Mouse (Mus musculus) cerebellum, adult 2 months (tissue): Measurements from ENCODE around the gene Slc23a2. TPM values are rescaled to one million over a fixed set of nuclear protein-coding genes. Genes with fewer than 3 reads are reported as not detected.

Experiments used
- DNase-seq, 2 experiments: peaks; one replicate each; pipeline ENCODE4 v3.0.0; 2021
- H3K27ac ChIP-seq: fragments of 200-500 bp; 2 replicates; pipeline ENCODE4 v1.5.1; 2012; ENCODE audit warnings: low read length, control low read depth, inconsistent platforms; ENCODE audit not compliant: insufficient read depth
- H3K27me3 ChIP-seq: fragments of 200-500 bp; 2 replicates; pipeline ENCODE4 v1.6.1; 2012; ENCODE audit warnings: inconsistent platforms, mild to moderate bottlenecking, low read length, moderate library complexity; ENCODE audit not compliant: control insufficient read depth, insufficient read depth
- H3K4me1 ChIP-seq: fragments of 200-500 bp; 2 replicates; pipeline ENCODE4 v1.6.1; 2011; ENCODE audit warnings: low read length; ENCODE audit not compliant: control insufficient read depth, insufficient read depth
- H3K4me3 ChIP-seq: fragments of 200-500 bp; replicated peaks from 2 replicates; pipeline ENCODE3; 2011; ENCODE audit warnings: mild to moderate bottlenecking, low read depth, low read length, control low read depth; ENCODE audit not compliant: insufficient read depth
- CTCF ChIP-seq: fragments of 200-500 bp; IDR thresholded peaks from 2 replicates; pipeline ENCODE4 v1.5.1; 2011; ENCODE audit warnings: low read depth, mild to moderate bottlenecking, control low read depth, low read length, moderate library complexity, borderline replicate concordance; ENCODE audit not compliant: insufficient read depth
- POLR2A ChIP-seq: fragments of 200-500 bp; IDR thresholded peaks from 2 replicates; pipeline ENCODE4 v1.6.1; 2011; ENCODE audit warnings: low read length, control low read depth, borderline replicate concordance; ENCODE audit not compliant: insufficient read depth
- WGBS: fragments of 180-500 bp; shearing (Covaris S2); methylation state at CpG from one replicate; pipeline ENCODE4 v1.1.7; 2018; 5-methylcytosine and 5-hydroxymethylcytosine counted together
- polyA plus RNA-seq: library from polyadenylated mRNA; depleted of rRNA; stranded (reverse); fragments of >200 nt; gene quantifications from 2 replicates; pipeline ENCODE4 v1.2.3, GENCODE M21; 2012; rRNA removed

The Slc23a2 gene
- polyA plus RNA-seq = 68.6 and 76.9 TPM in 2 replicates

DNA sequence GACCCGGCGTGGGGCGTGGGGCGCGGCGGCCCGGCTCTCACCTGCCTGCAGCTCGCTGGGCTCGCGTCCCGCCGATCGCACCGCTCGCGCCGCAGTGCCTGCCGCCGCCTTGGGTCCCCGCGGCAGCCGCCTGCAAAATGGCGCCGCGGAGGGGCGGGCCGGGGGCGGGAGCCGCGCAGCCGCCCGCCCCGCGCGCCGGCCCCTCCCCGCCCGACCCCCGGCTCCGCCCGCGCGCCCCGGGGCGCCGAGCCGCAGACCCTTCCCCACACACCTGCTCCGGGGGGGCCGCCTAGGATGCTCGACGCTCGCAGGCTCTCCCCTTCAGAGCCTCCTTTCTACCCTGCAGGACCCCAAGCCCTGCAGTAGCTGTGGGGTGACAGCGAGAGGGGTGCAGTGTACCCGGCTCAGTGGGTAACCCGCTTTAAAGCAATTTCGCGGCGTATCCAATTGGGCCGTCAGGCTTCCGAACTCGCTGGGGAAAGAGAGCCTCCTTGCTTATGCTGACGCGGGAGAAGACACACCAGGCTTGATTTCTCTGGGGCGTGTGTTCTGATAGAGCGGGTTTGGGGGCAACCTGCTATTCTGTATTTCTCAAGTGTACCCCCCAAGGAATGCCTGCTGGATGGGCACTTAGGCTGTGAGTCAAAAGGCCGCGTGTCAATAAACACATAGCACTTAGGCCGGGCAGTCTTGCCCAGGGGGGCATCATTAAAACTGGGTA, at the start of gene Slc23a2:
TSS of gene Slc23a2 (minus strand) at position 138 of the 721 bp plus-strand sequence.
- peak; percentile 57 to 65 for DNase-seq
- peak within 1 kb of the TSS; percentile 94 for H3K27ac ChIP-seq
- WGBS = 3% methylated on average over 30 of the region's 68 CpGs
- H3K4me1 ChIP-seq = no peaks in the 10 kb centered on the region
- TF ChIP-seq POLR2A (peak; percentile 53; the same call in 1 of the 2 replicates), CTCF (no peak)
- peak within 1 kb of the TSS; percentile 99 for H3K4me3 ChIP-seq
- H3K27me3 ChIP-seq = no peaks in the 10 kb centered on the region

DNA sequence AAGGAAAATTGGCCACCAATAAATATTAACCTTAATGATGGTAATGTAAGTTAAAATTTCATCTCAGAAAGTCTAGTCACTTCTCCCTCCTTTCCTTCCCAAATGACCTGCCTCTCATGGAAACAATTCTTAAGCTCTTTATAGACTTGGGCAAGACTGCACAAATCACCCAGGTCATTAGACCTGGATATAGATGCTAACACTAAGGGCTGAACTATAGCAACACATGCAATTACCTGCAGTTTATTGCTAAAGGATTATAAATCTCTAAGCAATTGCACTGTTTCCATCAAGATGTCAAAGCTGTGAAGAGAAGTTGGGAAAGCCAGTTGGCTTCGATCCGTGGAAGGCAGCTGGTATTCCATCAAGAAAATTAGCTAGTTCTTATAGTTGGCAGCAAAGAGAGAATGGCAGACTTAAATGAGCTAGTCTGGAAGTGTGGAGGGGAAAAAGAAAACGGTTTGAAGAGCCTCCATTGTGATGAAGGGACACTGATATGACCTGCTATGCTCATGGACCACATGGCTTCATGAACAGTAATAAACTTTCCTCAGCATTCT, 45.8 kb upstream of the Slc23a2 start:
- no peak for DNase-seq
- TF ChIP-seq POLR2A (no peak), CTCF (no peak)
- WGBS = 38% methylated on average over 3 of the region's 3 CpGs
- H3K4me3 ChIP-seq = no peak overlapping the region
- no peaks in the 10 kb centered on the region; the same call in 1 of the 2 replicates for H3K27me3 ChIP-seq
- H3K4me1 ChIP-seq = no peaks in the 10 kb centered on the region
- no peak overlapping the region for H3K27ac ChIP-seq

DNA sequence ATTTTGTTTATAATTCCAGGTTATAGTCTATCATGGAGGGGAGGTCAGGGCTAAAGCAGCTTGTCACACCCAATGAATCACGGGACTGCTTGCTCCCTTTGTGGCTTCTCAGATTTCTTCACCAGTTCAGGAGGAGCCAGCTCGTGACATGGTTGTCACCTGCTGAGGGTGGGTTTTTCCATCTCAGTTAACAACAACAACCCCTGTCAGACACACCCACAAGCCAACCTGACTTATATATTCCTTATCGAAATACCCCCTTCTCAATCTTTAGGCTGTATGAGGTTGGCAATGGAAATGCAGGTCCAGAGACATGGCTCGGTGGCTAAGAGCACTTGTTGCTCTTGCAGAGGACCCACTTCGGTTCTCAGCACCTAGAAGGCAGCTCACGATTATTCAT, 39.0 kb upstream of the Slc23a2 start:
- TF ChIP-seq POLR2A = no peak
- no peak for TF ChIP-seq CTCF
- no peak overlapping the region for H3K27ac ChIP-seq
- 78% methylated on average over 6 of the region's 6 CpGs for WGBS
- no peaks in the 10 kb centered on the region for H3K27me3 ChIP-seq
- H3K4me3 ChIP-seq = no peak overlapping the region
- H3K4me1 ChIP-seq = no peaks in the 10 kb centered on the region
- DNase-seq = no peak

DNA sequence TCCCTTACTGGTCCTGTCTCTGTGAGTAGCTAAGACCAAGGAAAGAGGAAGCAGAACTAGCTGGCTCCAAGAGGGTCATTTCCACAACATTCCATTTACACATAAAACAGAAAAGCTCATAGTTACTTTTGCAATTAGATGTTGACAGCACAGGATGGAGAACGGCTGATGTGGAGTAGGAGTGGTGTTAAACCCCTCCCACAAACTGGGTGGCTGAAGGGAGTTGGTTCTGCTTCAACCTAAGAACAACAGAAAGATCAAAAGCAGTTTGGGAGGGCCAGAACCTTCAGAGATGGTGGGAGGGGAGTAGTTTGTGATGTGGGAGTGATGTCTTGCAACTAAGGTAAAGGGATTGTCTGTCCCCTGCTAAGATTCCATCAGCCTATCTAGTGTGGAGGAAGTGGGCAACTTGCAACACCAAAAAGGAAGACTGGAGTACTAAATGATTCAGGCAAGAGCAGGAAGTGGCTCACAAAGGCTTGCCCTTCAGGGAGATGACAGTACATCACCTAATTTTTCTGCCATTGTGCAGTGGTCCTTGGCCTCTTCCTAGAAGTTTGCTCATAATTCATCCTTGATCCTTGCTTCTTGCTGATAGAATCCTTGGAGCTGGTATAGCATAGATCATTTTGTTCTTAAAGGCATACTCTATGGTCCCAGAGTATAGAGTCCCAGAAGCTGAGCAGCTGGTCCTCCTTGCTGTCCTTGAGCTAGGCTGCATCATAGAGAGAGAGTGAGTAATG, 35.7 kb upstream of the Slc23a2 start:
- no peak for TF ChIP-seq CTCF
- no peak for TF ChIP-seq POLR2A
- Histone ChIP-seq H3K4me3 (no peak overlapping the region), H3K27me3 (no peaks in the 10 kb centered on the region), H3K4me1 (no peaks in the 10 kb centered on the region), H3K27ac (no peak overlapping the region)
- DNase-seq = no peak
- WGBS = 60% methylated on average over 1 of the region's 1 CpGs

DNA sequence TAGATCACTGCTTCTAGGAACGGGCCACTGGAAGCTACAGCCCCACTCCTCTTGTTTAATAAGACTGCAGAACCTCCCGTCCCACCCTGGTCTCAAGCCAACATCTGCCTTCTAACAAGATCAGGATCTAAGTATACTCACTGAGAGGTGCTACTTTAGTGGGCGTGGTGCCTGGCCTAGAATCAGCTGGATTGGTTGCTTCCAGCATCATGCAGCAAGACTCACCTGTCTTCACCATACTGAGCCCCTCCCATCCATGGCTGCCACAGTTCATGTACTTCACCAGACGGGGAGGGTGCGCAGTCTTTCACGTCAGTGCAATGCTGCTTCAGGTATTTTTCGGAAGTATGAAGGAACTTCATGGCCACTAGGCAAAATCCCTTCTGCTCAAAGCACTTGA, 34.5 kb upstream of the Slc23a2 start:
- Histone ChIP-seq H3K4me1 (no peaks in the 10 kb centered on the region), H3K27me3 (no peaks in the 10 kb centered on the region), H3K27ac (no peak overlapping the region), H3K4me3 (no peak overlapping the region)
- TF ChIP-seq CTCF (no peak), POLR2A (no peak)
- 83% methylated on average over 7 of the region's 7 CpGs for WGBS
- DNase-seq = no peak

DNA sequence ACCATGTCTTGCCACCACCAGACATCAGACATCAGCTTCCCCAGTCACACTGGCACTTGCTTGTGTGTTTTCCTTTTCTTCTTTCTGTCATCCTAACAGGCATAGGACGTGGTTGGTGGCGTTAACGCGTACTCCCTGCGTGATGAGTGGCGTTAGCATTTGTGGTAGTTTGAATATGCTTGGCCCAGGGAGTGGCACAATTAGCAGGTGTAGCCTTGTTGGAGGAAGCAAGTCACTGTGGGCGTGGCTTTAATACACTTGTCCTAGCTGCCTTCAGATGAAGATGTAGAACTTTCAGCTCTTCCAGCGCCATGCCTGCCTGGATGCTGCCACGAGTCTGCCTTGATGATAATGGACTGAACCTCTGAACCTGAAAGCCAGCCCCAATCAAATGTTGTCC, 32.5 kb upstream of the Slc23a2 start:
- TF ChIP-seq CTCF (no peak), POLR2A (no peak)
- no peak for DNase-seq
- H3K27ac ChIP-seq = no peak overlapping the region
- H3K4me3 ChIP-seq = no peak overlapping the region
- H3K4me1 ChIP-seq = no peaks in the 10 kb centered on the region
- no peaks in the 10 kb centered on the region for H3K27me3 ChIP-seq
- 83% methylated on average over 9 of the region's 9 CpGs for WGBS

DNA sequence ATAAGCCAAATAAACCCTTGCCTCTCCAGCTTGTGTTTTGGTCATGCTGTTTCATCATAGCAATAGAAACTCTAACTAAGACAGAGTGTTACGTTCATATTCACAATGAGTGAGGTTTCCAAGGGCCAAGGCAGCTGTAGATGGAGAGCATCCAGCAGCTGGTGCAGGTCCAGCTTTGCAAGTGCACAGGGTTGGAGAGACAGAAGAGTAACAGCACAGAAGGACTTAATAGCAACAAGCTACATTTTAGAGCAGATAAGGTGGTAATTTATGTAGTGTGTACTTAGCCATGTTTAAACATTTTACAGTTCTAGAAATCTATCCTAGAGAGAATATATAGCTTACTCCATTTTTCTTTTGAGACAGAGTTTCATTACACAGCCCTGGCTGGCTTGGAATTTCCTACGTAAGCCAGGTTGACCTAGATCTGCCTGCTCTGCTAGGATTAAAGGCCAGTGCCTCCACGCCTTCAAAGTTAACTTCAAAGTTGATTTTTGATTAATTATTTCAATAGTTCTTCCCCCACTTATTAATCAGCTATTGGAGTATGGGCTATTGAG, 31.5 kb upstream of the Slc23a2 start:
- WGBS = 55% methylated on average over 3 of the region's 3 CpGs
- Histone ChIP-seq H3K27ac (no peak overlapping the region), H3K27me3 (no peaks in the 10 kb centered on the region), H3K4me3 (no peak overlapping the region), H3K4me1 (no peaks in the 10 kb centered on the region)
- no peak for TF ChIP-seq CTCF
- TF ChIP-seq POLR2A = no peak
- no peak for DNase-seq

DNA sequence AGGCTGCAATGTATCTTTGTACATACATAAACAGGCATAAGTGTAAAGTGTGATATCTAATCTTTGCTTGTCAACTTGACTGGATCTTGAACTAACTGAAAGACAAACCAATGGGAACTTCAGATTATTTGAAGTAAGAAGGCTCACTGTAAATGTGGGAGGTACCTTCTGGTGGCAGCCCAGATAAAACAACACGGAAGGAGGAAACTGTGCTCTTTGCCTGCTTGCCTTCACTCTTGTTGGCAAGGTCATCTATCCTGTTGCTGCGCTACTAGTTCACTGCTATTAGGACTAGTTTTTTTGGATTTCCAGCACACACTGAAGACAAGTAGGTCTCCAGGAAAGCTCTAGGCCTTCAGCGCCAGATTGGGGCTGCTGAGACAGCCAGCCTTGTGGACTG, 29.1 kb upstream of the Slc23a2 start:
- Histone ChIP-seq H3K27ac (no peak overlapping the region), H3K4me1 (no peaks in the 10 kb centered on the region), H3K27me3 (no peaks in the 10 kb centered on the region), H3K4me3 (no peak overlapping the region)
- no peak for DNase-seq
- 94% methylated on average over 3 of the region's 3 CpGs for WGBS
- TF ChIP-seq CTCF = no peak
- TF ChIP-seq POLR2A = no peak
